Mouse (Mus musculus) forebrain, embryonic 12.5 days (tissue): ENCODE measurements around the gene Cnih3. TPM values are rescaled to one million over a fixed set of nuclear protein-coding genes. Genes with fewer than 3 reads are reported as not detected.

ENCODE experiments used
- ATAC-seq: fragments of 200-750 bp; cut with Nextera tagmentation; 2 replicates; pipeline ENCODE4 v1.8.0; 2017; ENCODE audit warnings: moderate TSS enrichment; ENCODE audit not compliant: low FRiP score
- H3K27ac ChIP-seq: fragments of 300-500 bp; sonication (generic); 2 replicates; pipeline ENCODE4 v1.5.1; 2016; ENCODE audit warnings: mild to moderate bottlenecking
- H3K27me3 ChIP-seq: fragments of 300-500 bp; sonication (generic); 2 replicates; pipeline ENCODE4 v1.6.1; 2016; ENCODE audit warnings: mild to moderate bottlenecking
- H3K36me3 ChIP-seq: fragments of 300-500 bp; sonication (generic); replicated peaks from 2 replicates; pipeline ENCODE4 v1.6.1; 2016; ENCODE audit warnings: mild to moderate bottlenecking
- H3K4me1 ChIP-seq: fragments of 300-500 bp; sonication (generic); 2 replicates; pipeline ENCODE4 v1.6.1; 2016
- H3K4me2 ChIP-seq: fragments of 300-500 bp; sonication (generic); 2 replicates; pipeline ENCODE4 v1.6.1; 2016; ENCODE audit warnings: mild to moderate bottlenecking, moderate library complexity
- H3K4me3 ChIP-seq: fragments of 300-500 bp; sonication (generic); replicated peaks from 2 replicates; pipeline ENCODE4 v1.5.1; 2016; ENCODE audit warnings: mild to moderate bottlenecking
- H3K9ac ChIP-seq: fragments of 300-500 bp; sonication (generic); 2 replicates; pipeline ENCODE4 v1.6.1; 2016; ENCODE audit warnings: mild to moderate bottlenecking
- H3K9me3 ChIP-seq: fragments of 300-500 bp; sonication (generic); 2 replicates; pipeline ENCODE4 v1.6.1; 2016
- WGBS: fragments of 180-500 bp; shearing (Covaris S2); methylation state at CpG from one replicate; pipeline ENCODE4 v1.1.7; 2016; 5-methylcytosine and 5-hydroxymethylcytosine counted together
- polyA plus RNA-seq: library from polyadenylated mRNA; unstranded; fragments of >200 nt; fragmentation: Nextera tagmentation; extraction: Ambion mirVana; gene quantifications from 2 replicates; pipeline ENCODE4 v1.2.1, GENCODE M21; 2016

The Cnih3 gene
- 4.1 and 4.3 TPM in 2 replicates for polyA plus RNA-seq

DNA sequence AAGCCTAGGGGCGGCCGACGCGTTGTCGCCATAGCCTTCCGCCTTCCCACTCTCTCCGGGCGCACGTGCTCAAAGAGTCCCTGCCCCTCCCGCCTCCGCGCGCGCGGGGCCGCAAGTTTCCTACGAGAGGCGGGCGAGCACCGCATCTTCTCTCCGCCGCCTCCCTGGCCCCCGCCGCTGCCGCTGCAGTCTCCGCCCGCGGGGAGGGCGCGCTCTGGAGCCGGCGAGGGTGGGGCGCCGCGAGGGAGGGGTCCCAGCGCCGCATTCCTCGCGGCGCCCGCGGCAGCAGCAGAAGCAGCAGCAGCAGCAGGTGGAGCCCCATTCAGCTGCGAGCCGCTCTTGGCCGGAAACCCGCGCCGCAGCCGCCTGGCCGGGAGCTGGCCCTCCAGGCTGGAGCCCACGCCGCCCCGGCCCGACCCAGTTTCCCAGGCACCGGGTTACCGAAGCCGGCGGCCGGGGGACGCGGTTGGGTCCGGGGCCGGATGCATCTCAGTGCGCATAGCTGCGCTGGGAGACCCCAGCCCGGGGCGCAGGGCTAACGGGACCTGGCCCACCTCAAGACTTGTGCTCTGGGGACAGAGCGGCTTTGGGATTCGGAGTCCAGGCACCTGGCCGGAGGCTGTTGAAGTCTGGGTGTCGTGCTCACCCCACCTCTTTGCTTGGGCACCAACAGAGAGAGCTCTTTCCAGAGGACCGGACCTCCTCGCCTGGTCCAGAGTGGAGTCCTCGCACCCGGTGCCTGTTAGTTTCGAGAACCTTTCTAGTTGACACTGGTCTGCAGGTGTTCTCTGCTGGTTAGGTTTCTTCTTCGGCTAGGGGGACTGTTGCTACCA lies at the start of gene Cnih3:
Gene Cnih3, plus strand, starts transcription at position 262 of the 833 bp plus-strand sequence.
- H3K36me3 ChIP-seq = no peaks in the 10 kb centered on the region
- 0 out of 2 replicates have a peak within 1 kb of the TSS, but pooled peaks have one; percentile 36 for H3K27ac ChIP-seq
- H3K9me3 ChIP-seq = no peaks in the 10 kb centered on the region
- peaks cover 24% of the 10 kb centered on the region for H3K4me1 ChIP-seq
- H3K4me3 ChIP-seq = peak within 1 kb of the TSS; percentile 60
- H3K9ac ChIP-seq = peak within 1 kb of the TSS; percentile 66
- peaks cover 56% of the 10 kb centered on the region for H3K27me3 ChIP-seq
- WGBS = under 1% methylated on average over 78 of the region's 78 CpGs
- ATAC-seq = peak; percentile 86
- peak within 1 kb of the TSS; percentile 99 for H3K4me2 ChIP-seq

DNA sequence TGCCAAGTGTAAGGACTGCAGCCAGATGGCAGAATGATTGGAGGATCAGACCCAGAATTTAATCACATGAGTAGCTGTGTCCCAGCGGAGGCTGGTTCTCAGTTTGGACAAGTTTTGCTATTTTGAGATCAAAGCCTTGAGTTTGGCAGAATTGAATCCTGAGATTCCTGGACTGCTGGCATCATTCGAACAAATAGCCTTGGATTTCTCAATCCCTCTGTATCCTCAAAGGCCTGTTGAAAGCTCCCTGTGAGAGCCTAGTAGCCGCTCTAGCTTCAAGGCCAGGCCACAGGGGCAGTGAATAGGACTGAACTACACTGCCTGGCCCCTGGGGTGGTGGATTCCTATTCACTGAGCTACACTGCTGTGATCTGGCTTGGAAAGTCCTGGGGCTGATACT lies 44.4 kb upstream of the Cnih3 start:
- Histone ChIP-seq H3K4me1 (no peaks in the 10 kb centered on the region), H3K4me2 (no peak overlapping the region), H3K27ac (no peak overlapping the region), H3K4me3 (no peak overlapping the region), H3K9ac (no peak overlapping the region), H3K27me3 (no peaks in the 10 kb centered on the region), H3K9me3 (no peaks in the 10 kb centered on the region), H3K36me3 (no peaks in the 10 kb centered on the region)
- 71% methylated on average over 3 of the region's 3 CpGs for WGBS
- no peak for ATAC-seq

DNA sequence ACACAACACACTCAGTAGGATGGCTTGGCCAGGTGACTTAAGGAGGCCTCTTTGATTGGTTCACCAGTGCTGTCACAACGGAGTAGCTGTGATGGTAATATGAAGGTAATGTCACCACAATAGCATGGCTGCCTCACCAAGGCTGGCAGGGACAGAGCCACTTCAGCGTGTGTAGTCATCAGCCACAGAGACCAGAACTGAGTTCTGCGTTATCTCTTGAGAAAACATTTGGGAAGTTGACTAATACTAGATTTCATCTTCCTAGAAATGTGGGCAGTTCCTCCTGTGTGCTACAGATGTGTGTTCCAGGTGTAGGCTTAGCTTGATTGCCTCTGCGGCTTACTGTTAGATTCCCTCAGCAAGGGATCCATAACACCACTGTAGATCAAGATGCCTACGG lies 41.7 kb upstream of the Cnih3 start:
- no peak overlapping the region for H3K27ac ChIP-seq
- no peaks in the 10 kb centered on the region for H3K9me3 ChIP-seq
- 93% methylated on average over 5 of the region's 5 CpGs for WGBS
- no peak overlapping the region for H3K4me2 ChIP-seq
- H3K4me3 ChIP-seq = no peak overlapping the region
- H3K36me3 ChIP-seq = no peaks in the 10 kb centered on the region
- H3K9ac ChIP-seq = no peak overlapping the region
- H3K27me3 ChIP-seq = no peaks in the 10 kb centered on the region
- no peak for ATAC-seq
- no peaks in the 10 kb centered on the region for H3K4me1 ChIP-seq

DNA sequence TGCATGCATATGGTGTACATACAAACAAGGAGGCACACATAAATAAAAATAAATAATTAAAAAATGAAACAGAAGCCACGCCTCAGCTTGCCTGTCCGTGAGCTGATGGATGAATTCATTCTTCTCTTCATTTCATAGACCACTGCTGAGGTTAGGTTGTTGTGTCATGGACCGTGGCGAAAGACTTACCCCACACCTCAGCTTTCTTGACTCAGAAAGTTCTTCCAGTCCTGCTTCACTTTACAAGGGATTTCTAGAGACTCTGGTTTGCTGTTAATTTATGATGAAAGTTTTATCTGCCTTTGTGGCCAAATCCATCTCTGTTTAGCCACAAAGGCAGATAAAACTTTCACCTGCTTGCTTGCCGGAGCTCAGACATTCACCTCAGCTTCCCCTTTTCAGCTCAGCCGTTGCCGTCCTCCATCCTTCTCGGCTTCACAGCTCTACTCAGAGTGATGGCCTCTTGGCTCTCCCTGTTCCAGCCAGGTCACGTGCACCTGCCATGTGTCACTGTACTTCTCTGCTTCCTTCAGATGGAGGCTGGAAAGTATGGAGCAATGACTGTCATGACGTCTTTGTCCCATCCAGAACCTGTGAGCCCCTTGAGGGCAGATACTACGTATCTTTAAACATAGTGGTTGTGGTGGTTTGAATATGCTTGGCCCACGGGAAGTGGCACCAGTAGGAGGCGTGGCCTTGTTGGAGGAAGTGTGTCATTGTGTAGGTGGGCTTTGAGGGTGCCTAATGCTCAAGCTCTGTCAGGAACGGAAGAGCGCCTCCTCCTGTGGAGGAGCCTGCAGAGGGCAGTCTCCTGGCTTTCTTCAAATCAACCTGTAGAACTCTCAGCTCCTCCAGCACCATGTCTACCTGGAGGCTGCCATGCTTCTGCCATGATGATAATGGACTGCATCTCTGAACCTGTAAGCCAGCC lies 40.0 kb upstream of the Cnih3 start:
- Histone ChIP-seq H3K36me3 (no peaks in the 10 kb centered on the region), H3K9ac (no peak overlapping the region), H3K4me3 (no peak overlapping the region), H3K4me1 (no peaks in the 10 kb centered on the region), H3K27me3 (no peaks in the 10 kb centered on the region), H3K27ac (no peak overlapping the region), H3K4me2 (no peak overlapping the region), H3K9me3 (no peaks in the 10 kb centered on the region)
- WGBS = 94% methylated on average over 15 of the region's 15 CpGs
- no peak for ATAC-seq

DNA sequence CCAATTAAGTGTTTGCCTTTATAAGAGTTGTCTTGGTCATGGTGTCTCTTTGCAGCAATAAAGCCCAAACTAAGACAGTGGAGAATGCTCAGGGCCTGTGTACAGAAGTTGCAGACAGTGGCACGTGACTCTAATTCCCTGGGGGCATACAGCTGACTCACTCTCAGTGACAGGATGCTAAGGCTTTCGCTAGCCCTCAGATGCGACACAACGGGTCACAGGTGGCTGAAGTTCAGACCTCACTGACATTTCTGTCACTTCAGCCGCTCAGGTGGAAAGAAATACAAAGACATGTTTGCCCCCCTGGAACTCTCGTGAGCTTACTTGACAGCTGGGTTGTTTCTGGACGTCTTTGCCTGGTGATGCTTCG lies 39.4 kb upstream of the Cnih3 start:
- no peaks in the 10 kb centered on the region for H3K36me3 ChIP-seq
- 85% methylated on average over 8 of the region's 8 CpGs for WGBS
- no peaks in the 10 kb centered on the region for H3K27me3 ChIP-seq
- H3K4me1 ChIP-seq = no peaks in the 10 kb centered on the region
- no peak overlapping the region for H3K27ac ChIP-seq
- no peak overlapping the region for H3K4me3 ChIP-seq
- H3K4me2 ChIP-seq = no peak overlapping the region
- H3K9me3 ChIP-seq = no peaks in the 10 kb centered on the region
- no peak overlapping the region for H3K9ac ChIP-seq
- ATAC-seq = no peak

DNA sequence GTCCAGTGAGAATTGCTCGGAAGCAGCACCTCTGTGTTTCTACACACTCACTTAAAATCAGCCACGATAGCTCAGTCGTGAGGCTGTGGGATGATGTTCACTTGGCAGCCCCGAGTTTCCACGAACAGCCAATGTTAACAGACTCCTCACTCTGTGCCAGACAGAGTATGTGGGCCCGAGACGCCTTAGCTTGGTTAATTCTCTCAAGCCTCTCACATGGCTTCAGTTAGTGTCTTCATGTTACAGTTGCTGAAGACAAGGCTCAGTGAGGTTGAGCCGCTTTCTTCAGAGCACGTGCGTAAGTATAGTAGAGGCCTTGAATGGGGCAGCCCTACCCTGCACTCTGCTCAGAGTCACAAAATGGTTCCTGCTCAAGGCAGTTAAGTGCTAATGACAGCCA lies 38.1 kb upstream of the Cnih3 start:
- ATAC-seq = no peak
- Histone ChIP-seq H3K27ac (no peak overlapping the region), H3K4me3 (no peak overlapping the region), H3K27me3 (no peaks in the 10 kb centered on the region), H3K4me2 (no peak overlapping the region), H3K4me1 (no peaks in the 10 kb centered on the region), H3K9me3 (no peaks in the 10 kb centered on the region), H3K9ac (no peak overlapping the region), H3K36me3 (no peaks in the 10 kb centered on the region)
- WGBS = 89% methylated on average over 10 of the region's 10 CpGs

DNA sequence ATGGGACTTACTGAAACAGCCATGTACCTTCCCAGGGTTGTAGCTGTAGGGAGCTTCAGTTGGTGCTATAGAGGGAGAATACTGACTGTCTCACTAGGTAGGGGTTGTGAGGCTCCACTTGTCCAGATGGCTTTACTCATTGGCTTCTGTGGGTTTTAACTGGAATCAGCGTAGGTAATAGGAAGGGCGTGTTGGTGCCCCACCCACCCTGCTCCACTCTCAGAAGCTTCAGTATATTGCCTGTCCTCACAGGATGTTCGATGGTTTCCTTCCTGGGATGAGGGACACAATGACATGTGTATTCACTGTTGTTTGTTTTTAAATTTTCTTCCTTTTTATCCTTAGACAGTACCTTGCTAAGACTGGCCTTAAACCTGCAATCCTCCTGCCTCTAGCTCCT lies 37.1 kb upstream of the Cnih3 start:
- no peak overlapping the region for H3K4me3 ChIP-seq
- WGBS = 86% methylated on average over 3 of the region's 3 CpGs

DNA sequence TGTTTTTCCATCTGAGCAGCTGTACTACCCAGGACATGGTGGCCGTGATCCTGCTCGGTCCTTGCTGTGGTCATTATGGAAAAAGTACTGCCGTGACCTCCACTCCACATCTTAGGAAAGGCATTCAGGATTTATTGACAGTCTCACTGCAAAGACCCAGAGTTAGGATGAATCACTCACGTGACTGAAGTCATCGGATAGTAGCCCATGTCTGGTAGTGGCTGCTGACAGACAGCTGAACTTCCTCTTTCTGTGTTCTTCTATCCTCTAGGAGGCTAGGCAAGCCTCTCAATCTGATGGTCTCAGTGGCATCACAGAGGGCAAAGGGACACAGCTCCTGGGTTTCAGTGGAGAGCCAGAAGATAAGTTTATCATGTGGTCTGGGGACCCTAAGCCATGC lies 35.9 kb upstream of the Cnih3 start:
- no peak overlapping the region for H3K9ac ChIP-seq
- H3K27me3 ChIP-seq = no peaks in the 10 kb centered on the region
- H3K36me3 ChIP-seq = no peaks in the 10 kb centered on the region
- 91% methylated on average over 5 of the region's 5 CpGs for WGBS
- H3K4me3 ChIP-seq = no peak overlapping the region
- H3K27ac ChIP-seq = no peak overlapping the region
- no peak for ATAC-seq
- no peaks in the 10 kb centered on the region for H3K9me3 ChIP-seq
- H3K4me1 ChIP-seq = no peaks in the 10 kb centered on the region
- H3K4me2 ChIP-seq = no peak overlapping the region

More for the DNA sequence above, 37.1 kb upstream of the Cnih3 start:
- Histone ChIP-seq H3K27me3 (no peaks in the 10 kb centered on the region), H3K4me2 (no peak overlapping the region), H3K9me3 (no peaks in the 10 kb centered on the region), H3K27ac (no peak overlapping the region), H3K4me1 (no peaks in the 10 kb centered on the region), H3K9ac (no peak overlapping the region), H3K36me3 (no peaks in the 10 kb centered on the region)
- no peak for ATAC-seq

DNA sequence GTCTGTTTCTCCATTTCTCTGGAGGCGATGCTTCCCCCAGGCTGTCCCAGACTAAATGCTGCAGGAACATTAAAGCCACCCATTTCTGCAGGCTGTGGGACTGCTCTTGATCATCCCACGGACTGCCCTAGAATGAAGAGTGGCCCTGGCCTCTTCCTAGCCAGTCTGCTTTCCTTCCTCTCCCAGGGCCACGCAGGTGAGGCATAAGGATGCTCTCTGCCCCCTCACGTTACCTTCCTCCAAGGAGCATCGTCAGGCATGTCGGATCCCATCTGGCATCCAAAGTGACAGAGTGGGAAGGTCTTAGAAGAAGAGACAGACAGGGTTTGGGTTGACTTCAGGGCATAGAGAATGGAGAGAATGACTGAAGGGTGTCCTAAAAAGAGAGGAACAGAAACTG lies 33.0 kb upstream of the Cnih3 start:
- WGBS = 86% methylated on average over 6 of the region's 6 CpGs
- Histone ChIP-seq H3K4me1 (no peaks in the 10 kb centered on the region), H3K4me3 (no peak overlapping the region), H3K9ac (no peak overlapping the region), H3K27ac (no peak overlapping the region), H3K9me3 (0 out of 2 replicates have a peak, but pooled peaks cover 2% of the 10 kb centered on the region), H3K27me3 (no peaks in the 10 kb centered on the region), H3K4me2 (no peak overlapping the region), H3K36me3 (no peaks in the 10 kb centered on the region)
- ATAC-seq = no peak

DNA sequence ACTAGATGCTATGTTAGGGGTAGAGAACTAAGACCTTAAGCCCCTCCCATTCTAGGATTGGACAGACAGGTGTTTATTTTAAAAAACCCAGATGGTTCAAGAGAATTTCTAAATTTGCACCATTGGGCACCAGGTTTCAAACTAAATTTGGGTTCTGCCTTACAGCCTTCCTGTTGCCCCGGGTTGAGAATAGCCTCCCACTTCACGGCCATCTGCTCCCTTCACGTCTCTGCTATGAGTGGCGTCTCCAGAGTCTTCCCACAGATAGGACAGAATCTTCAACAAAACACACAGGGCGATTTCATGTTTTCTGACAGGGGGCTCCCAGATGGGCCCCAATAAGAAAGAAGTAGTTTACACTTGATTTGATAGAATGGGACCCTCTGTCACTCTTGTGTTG lies 31.3 kb upstream of the Cnih3 start:
- no peak for ATAC-seq
- 94% methylated on average over 5 of the region's 5 CpGs for WGBS

DNA sequence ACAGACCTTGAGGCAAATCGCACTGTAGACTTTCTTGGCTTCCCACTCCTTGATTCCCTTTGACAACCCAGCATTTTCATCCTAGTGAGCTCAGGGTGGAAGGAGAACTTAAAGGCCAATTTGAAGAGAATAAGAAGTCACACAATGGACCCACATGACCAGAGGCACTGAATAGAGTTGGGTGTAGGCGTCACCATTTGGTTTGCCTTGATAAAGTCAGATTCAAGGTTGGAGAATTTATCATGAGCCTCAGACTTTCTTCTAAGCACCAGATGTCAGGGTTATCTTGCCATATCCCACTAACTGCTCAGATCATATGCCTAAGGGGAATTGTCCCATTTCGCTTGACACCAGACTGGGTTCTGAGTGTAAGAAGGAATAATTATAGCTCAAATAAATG lies 29.3 kb upstream of the Cnih3 start:
- 0 out of 2 replicates have a peak, but pooled peaks cover 2% of the 10 kb centered on the region for H3K9me3 ChIP-seq
- no peak for ATAC-seq
- no peaks in the 10 kb centered on the region for H3K4me1 ChIP-seq
- H3K4me3 ChIP-seq = no peak overlapping the region
- no peaks in the 10 kb centered on the region for H3K36me3 ChIP-seq
- H3K9ac ChIP-seq = no peak overlapping the region
- H3K27ac ChIP-seq = no peak overlapping the region
- no peak overlapping the region for H3K4me2 ChIP-seq
- WGBS = 91% methylated on average over 3 of the region's 3 CpGs
- no peaks in the 10 kb centered on the region for H3K27me3 ChIP-seq

More for the DNA sequence above, 31.3 kb upstream of the Cnih3 start:
- no peak overlapping the region for H3K4me2 ChIP-seq
- no peak overlapping the region for H3K4me3 ChIP-seq
- no peak overlapping the region for H3K27ac ChIP-seq
- H3K9ac ChIP-seq = no peak overlapping the region
- 0 out of 2 replicates have a peak, but pooled peaks cover 2% of the 10 kb centered on the region for H3K9me3 ChIP-seq
- H3K36me3 ChIP-seq = no peaks in the 10 kb centered on the region
- no peaks in the 10 kb centered on the region for H3K27me3 ChIP-seq
- H3K4me1 ChIP-seq = no peaks in the 10 kb centered on the region

DNA sequence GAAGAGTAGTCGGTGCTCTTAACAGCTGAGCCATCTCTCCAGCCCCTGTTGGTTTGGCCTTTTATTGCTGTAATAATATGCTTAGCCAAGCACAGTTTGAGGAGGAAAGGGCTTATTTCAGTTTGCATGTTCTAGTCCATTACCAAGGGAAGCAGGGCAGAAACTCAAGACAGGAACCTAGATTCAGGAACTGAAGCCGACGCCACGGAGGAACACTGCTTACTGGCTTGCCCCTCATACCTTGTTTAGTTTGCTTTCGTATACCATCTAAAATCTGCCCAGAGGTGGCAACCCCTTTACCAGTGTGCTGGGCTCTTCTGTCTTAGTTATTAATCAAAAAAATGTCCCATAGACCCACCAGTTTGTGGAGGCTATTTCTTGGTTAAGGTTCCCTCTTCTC lies 25.3 kb upstream of the Cnih3 start:
- no peak overlapping the region for H3K9ac ChIP-seq
- no peaks in the 10 kb centered on the region for H3K27me3 ChIP-seq
- no peak overlapping the region for H3K4me2 ChIP-seq
- H3K27ac ChIP-seq = no peak overlapping the region
- H3K36me3 ChIP-seq = no peaks in the 10 kb centered on the region
- ATAC-seq = no peak
- 0 out of 2 replicates have a peak, but pooled peaks cover under 1% of the 10 kb centered on the region for H3K4me1 ChIP-seq
- H3K4me3 ChIP-seq = no peak overlapping the region
- H3K9me3 ChIP-seq = no peaks in the 10 kb centered on the region
- WGBS = 92% methylated on average over 5 of the region's 5 CpGs
